Mouse (Mus musculus): ENCODE data around the gene Irf5.

- no peak for TF ChIP-seq CTCF (IDR thresholded peaks at IDR 0.05; ENCODE audit: low read depth, low read length)
- TF ChIP-seq POLR2A (IDR thresholded peaks at IDR 0.05; ENCODE audit: borderline replicate concordance, low read depth, low read length): no peak
Observed at GRCm38 (mm10) chr6:29505493-29505892, 20.9 kb upstream of the Irf5 start.
